Mouse (Mus musculus) testis, adult 2 months (tissue): ENCODE results near the gene Impdh2.

Source experiments
- CTCF ChIP-seq: fragments of 200-500 bp; IDR thresholded peaks from 2 replicates; pipeline ENCODE4 v1.5.1; 2012; ENCODE audit warnings: low read depth, mild to moderate bottlenecking, inconsistent platforms, low read length, moderate library complexity; ENCODE audit not compliant: control insufficient read depth, insufficient read depth, insufficient replicate concordance
- POLR2A ChIP-seq: fragments of 200-500 bp; IDR thresholded peaks from 2 replicates; pipeline ENCODE4 v1.6.1; 2012; ENCODE audit warnings: low read depth, mild to moderate bottlenecking, inconsistent platforms, low read length, moderate library complexity; ENCODE audit not compliant: control insufficient read depth

DNA sequence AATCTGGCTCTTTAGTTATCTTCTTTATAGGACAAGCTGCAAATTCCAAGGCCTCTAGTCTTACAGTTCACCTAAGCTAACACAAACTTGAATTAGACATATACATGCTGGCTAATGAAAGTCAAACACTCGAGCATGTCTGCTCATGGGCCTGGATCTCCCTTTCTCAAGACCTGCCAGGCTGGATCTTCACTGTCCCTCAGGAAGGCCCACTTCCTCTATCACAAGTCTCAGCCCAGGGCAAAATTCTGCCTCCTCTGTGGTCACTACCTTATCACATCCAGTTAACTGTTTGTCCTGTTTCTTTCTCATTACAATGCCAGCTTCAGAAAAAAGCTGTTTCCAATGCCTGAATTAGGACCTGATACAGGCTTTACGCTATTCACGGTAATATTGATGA, 34.3 kb downstream of the Impdh2 start:
- TF ChIP-seq POLR2A (no peak), CTCF (no peak)
